Mouse (Mus musculus): ENCODE results near the gene Snph.

Gene Snph

DNA sequence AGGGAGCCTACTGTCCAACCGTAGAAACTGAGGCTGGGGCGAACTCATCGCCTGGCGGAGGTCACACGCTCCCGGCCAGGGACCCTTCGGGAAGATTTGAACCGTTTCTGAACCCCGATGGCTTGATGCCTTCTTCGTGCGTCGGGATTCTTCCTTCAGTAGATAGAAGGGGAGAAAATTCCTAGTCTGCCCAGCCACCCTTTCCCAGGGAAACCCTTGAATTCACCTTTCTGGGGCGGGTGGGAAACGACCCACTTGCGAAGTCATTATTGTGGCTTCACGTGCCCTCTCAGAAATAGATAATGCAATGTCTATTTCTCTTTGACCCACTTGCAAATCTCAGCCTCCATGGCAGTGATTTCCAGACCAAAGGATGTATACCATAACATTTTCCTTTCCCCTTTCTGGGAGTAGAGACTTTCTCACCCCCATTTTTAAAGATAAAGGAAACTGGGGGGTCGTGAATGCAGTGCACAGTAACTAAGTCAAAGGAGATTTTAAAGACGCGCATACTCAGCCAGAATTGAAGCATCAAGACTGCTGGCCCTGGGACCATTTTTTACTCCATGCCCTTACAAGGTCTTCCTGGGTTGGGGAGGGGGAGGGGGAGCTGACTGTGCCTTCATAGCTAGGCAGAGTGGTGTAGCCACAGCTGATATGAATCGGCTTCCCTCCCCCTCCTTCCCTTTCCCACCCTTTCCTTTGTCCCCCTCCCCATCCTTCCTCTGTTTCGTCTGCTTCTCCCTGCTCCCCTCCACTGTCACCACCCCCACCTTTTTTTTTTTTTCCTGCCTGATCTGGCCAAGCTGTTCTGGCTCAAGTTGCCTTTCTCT is 89.1 kb downstream of the Snph start:
- DNase-seq (ENCODE audit: low read depth, low spot score): no peak

DNA sequence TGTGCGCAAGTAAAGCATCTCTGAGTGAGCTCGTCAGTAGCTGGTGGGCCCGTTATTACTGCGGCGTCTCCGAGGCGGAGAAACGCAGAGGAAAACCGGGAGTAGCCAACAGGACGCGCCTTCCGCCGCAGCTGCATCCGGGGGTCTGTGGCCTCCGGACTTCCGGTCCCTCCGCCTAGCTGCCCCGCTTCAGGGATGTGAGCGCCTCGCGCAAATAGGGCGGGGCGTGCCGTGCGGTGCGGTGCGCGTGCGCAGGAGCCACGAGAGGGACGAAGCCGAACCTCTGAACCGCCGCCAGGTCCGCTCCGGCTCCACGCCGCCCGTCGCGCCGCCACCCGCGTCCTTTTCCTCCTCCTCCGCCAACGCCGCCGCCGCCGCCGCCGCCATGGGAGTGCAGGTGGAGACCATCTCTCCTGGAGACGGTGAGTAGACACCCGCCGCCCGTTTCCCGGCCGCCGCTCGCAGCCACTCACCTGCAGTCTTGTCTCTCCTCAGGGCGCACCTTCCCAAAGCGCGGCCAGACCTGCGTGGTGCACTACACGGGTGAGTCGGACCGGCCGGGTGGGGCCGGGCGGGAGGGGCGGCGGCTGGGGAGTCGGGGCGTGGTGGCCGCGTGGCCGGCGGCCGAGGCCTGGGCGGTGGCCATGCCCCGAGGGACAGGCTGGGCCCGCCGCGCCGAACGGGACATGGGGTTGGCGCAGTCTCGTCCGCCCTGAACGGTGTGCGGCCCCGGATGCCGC is 89.9 kb downstream of the Snph start, which contains the start of gene Fkbp1a:
Fkbp1a (plus strand) TSS at position 161 of the 740 bp plus-strand sequence.
- DNase-seq (ENCODE audit: low read depth, low spot score): peak; percentile 82
